Mouse (Mus musculus) lung, postnatal 0 days (tissue): ENCODE measurements around the gene 9430038I01Rik. TPM values are rescaled to one million over a fixed set of nuclear protein-coding genes. Genes with fewer than 3 reads are reported as not detected.

Experiments used
- ATAC-seq: fragments of 200-750 bp; cut with Nextera tagmentation; 2 replicates; pipeline ENCODE4 v1.8.0; 2017; ENCODE audit warnings: moderate library complexity
- DNase-seq: peaks from one replicate; pipeline ENCODE4 v3.0.0-alpha.2; 2016; ENCODE audit warnings: low spot score
- H3K27ac ChIP-seq: fragments of 300-500 bp; sonication (generic); 2 replicates; pipeline ENCODE4 v1.5.1; 2014; ENCODE audit warnings: antibody characterized with exemption, mild to moderate bottlenecking, low read length, mixed read lengths
- H3K27me3 ChIP-seq: fragments of 300-500 bp; sonication (generic); replicated peaks from 2 replicates; pipeline ENCODE4 v1.6.1; 2014; ENCODE audit warnings: low read length, mixed read lengths; ENCODE audit not compliant: insufficient read depth
- H3K36me3 ChIP-seq: fragments of 300-500 bp; sonication (generic); 2 replicates; pipeline ENCODE4 v1.6.1; 2014; ENCODE audit warnings: low read length, mixed read lengths; ENCODE audit not compliant: insufficient read depth
- H3K4me1 ChIP-seq: fragments of 300-500 bp; sonication (generic); 2 replicates; pipeline ENCODE4 v1.6.1; 2014; ENCODE audit warnings: antibody characterized with exemption, low read depth, low read length, mixed read lengths; ENCODE audit not compliant: insufficient read depth
- H3K4me2 ChIP-seq: fragments of 300-500 bp; sonication (generic); replicated peaks from 2 replicates; pipeline ENCODE4 v1.6.1; 2014; ENCODE audit warnings: low read depth, mild to moderate bottlenecking, low read length, moderate library complexity, mixed read lengths
- H3K4me3 ChIP-seq: fragments of 300-500 bp; sonication (generic); 2 replicates; pipeline ENCODE4 v1.5.1; 2014; ENCODE audit warnings: low read depth, low read length
- H3K9ac ChIP-seq: fragments of 300-500 bp; sonication (generic); replicated peaks from 2 replicates; pipeline ENCODE4 v1.6.1; 2014; ENCODE audit warnings: low read depth, mild to moderate bottlenecking
- H3K9me3 ChIP-seq: fragments of 300-500 bp; sonication (generic); 2 replicates; pipeline ENCODE4 v1.6.1; 2016; ENCODE audit warnings: low read length, mixed read lengths
- CTCF ChIP-seq: IDR thresholded peaks from 2 replicates; pipeline ENCODE4 v1.5.1; 2016; ENCODE audit warnings: antibody characterized with exemption, mild to moderate bottlenecking
- EP300 ChIP-seq: IDR thresholded peaks from 2 replicates; pipeline ENCODE4 v1.6.1; 2016; ENCODE audit warnings: antibody characterized with exemption, mild to moderate bottlenecking, control low read depth
- WGBS: fragments of 180-500 bp; shearing (Covaris S2); extraction: QIAGEN DNeasy Blood & Tissue Kit; methylation state at CpG from one replicate; pipeline ENCODE4 v1.1.7; 2014; 5-methylcytosine and 5-hydroxymethylcytosine counted together
- polyA plus RNA-seq: library from polyadenylated mRNA; unstranded; fragments of >200 nt; fragmentation: Nextera tagmentation; extraction: Ambion mirVana; gene quantifications from 2 replicates; pipeline ENCODE4 v1.2.1, GENCODE M21; 2015

9430038I01Rik gene
- polyA plus RNA-seq, 1 experiment from 2014 or later: 20.8 TPM

DNA sequence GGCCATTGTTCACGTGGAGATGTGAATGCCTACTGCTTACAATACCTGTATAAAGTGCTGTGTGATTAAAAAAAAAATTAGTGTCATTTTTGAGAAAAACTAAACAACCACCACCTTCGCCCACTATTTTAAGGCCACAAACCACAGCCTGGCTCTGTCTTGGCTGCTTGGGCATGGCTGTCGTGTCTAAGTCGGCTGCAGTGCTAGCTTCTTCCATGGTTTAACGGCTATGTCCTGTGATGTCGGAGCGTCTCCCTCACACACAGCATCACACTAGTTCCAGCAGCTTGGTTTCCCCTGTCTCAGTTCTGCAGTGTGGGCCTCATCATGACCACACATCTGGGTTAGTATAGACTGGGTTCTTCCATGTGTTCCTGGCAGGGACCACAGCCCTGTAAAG lies 35.6 kb downstream of the 9430038I01Rik start:
- Histone ChIP-seq H3K36me3 (no peaks in the 10 kb centered on the region), H3K4me2 (no peak overlapping the region), H3K9me3 (no peaks in the 10 kb centered on the region), H3K27me3 (no peaks in the 10 kb centered on the region), H3K4me1 (no peaks in the 10 kb centered on the region), H3K9ac (no peak overlapping the region), H3K4me3 (no peak overlapping the region), H3K27ac (no peak overlapping the region)
- WGBS: 93% methylated on average over 7 of the region's 7 CpGs
- DNase-seq (no peak), ATAC-seq (no peak)
- no peak for TF ChIP-seq EP300

DNA sequence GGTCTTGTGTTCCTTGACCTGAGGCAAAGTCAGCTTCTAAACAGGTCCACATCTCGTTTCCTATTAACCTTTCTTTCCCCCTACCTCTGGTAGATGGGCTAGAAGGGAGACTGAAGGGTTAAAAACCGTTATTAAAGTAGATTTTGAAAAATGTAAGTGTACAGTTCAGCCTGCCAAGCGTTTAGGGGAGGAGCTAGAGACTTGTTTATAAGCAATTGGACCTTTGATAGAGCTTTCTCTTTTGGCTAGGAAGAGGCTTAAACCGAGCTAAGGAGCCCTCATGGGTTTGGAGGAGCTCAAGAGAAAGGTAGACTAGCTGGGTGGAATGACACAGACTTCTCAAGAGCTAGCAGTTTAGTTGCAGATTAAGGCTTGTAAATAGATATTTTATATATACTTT lies 38.8 kb downstream of the 9430038I01Rik start:
- no peak for TF ChIP-seq CTCF
- TF ChIP-seq EP300: no peak
- WGBS: 27% methylated on average over 4 of the region's 4 CpGs
- H3K4me3 ChIP-seq: no peak overlapping the region
- H3K36me3 ChIP-seq: no peaks in the 10 kb centered on the region
- no peak for DNase-seq
- H3K4me1 ChIP-seq: no peaks in the 10 kb centered on the region
- no peaks in the 10 kb centered on the region for H3K27me3 ChIP-seq
- no peak overlapping the region for H3K27ac ChIP-seq
- H3K9ac ChIP-seq: no peak overlapping the region
- H3K9me3 ChIP-seq: no peaks in the 10 kb centered on the region
- no peak overlapping the region for H3K4me2 ChIP-seq
- ATAC-seq: no peak

DNA sequence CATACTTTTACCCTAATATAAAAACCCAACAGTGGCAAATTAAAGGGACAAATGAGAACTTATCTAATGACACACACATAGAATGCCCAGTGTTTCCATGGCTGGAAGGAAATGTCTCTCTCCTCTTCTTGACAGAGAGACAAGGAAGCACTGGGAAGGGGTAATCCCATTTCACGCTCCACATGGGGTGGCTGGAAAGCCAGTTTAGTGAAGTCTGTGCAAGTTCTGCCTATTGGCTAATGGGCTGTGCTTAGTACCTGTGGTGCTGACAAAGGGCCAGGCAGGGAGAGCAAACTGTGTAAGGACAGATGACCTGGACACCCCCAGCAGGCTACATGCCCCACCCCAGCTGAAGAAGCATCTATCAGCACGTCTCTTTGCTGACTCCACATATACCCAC lies 40.4 kb downstream of the 9430038I01Rik start:
- no peaks in the 10 kb centered on the region for H3K4me1 ChIP-seq
- no peaks in the 10 kb centered on the region for H3K36me3 ChIP-seq
- DNase-seq (no peak), ATAC-seq (no peak)
- TF ChIP-seq EP300 (no peak), CTCF (no peak)
- 74% methylated on average over 2 of the region's 2 CpGs for WGBS
- no peak overlapping the region for H3K4me3 ChIP-seq
- H3K4me2 ChIP-seq: no peak overlapping the region
- no peak overlapping the region for H3K27ac ChIP-seq
- H3K9me3 ChIP-seq: no peaks in the 10 kb centered on the region
- H3K27me3 ChIP-seq: no peaks in the 10 kb centered on the region
- H3K9ac ChIP-seq: no peak overlapping the region

DNA sequence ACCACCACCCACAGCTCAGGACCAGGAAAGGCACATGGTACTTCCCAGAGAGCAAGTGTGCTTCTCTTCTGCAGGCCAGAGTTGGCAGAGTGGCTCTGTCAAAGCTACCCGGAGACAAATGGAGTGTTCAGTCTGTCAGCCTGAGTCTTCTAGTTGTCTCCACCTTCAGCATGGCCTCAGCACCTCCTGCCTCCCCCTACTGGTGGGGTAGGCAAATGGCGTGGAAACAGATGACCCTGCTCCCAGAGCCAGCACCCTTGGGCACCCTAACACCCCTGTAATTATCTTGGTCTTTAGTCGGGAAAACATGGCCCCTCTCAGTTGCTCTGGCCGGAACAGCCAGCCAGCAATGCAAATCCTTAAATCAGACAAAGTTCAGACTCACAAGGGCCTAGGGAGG lies 43.8 kb downstream of the 9430038I01Rik start:
- 71% methylated on average over 4 of the region's 4 CpGs for WGBS
- no peaks in the 10 kb centered on the region for H3K36me3 ChIP-seq
- no peaks in the 10 kb centered on the region for H3K27me3 ChIP-seq
- no peak overlapping the region for H3K9ac ChIP-seq
- no peak overlapping the region for H3K27ac ChIP-seq
- no peak for ATAC-seq
- no peaks in the 10 kb centered on the region for H3K4me1 ChIP-seq
- TF ChIP-seq CTCF (peak; percentile 38), EP300 (no peak)
- no peak overlapping the region for H3K4me3 ChIP-seq
- no peak for DNase-seq
- H3K9me3 ChIP-seq: no peaks in the 10 kb centered on the region
- no peak overlapping the region for H3K4me2 ChIP-seq

DNA sequence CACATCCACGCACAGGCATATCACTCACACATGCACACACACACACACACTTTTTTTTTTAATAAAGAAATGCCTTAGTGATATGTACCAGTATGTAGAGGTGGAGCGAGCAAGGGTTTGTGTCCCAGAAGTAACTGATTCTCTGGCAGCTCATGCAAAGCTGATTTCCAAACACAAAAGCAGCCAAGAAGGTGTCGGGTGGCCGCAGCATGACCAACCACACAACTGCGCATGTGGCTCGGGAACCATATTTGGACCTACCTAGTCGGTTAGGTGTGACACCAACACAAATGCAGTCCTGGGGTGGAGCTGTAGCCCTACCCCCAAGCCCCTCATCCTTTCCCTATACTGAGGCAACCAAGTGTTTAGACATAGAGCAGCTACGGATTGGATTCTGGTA lies 45.5 kb downstream of the 9430038I01Rik start:
- TF ChIP-seq CTCF (no peak), EP300 (no peak)
- Histone ChIP-seq H3K9me3 (no peaks in the 10 kb centered on the region), H3K4me1 (no peaks in the 10 kb centered on the region), H3K27ac (no peak overlapping the region), H3K4me2 (no peak overlapping the region), H3K4me3 (no peak overlapping the region), H3K9ac (no peak overlapping the region), H3K27me3 (no peaks in the 10 kb centered on the region), H3K36me3 (no peaks in the 10 kb centered on the region)
- DNase-seq: no peak
- 81% methylated on average over 8 of the region's 8 CpGs for WGBS
- ATAC-seq: no peak

DNA sequence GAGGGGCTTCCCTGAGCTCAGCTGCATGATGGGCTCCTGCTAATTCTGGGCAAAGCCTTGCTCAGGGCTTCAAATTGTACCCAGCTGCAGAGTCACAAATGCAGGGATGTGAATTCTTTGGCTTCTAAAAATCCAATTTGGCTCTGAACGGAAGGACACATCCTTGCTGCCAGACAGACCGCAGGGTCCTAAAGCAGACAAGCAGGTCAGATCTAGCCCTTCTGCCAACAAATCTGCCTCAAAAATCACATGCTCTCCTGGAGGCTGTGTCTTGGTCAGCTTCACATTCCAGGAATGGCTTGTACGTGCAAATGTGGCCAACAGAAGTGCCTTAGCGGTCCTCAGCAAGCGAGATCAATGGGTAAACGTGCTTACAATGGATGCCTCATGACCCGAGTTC lies 46.0 kb downstream of the 9430038I01Rik start:
- ATAC-seq (no peak), DNase-seq (no peak)
- Histone ChIP-seq H3K9ac (no peak overlapping the region), H3K27me3 (no peaks in the 10 kb centered on the region), H3K4me3 (no peak overlapping the region), H3K4me2 (no peak overlapping the region), H3K4me1 (no peaks in the 10 kb centered on the region), H3K27ac (no peak overlapping the region), H3K9me3 (no peaks in the 10 kb centered on the region), H3K36me3 (no peaks in the 10 kb centered on the region)
- 48% methylated on average over 7 of the region's 7 CpGs for WGBS
- TF ChIP-seq CTCF (no peak), EP300 (no peak)

DNA sequence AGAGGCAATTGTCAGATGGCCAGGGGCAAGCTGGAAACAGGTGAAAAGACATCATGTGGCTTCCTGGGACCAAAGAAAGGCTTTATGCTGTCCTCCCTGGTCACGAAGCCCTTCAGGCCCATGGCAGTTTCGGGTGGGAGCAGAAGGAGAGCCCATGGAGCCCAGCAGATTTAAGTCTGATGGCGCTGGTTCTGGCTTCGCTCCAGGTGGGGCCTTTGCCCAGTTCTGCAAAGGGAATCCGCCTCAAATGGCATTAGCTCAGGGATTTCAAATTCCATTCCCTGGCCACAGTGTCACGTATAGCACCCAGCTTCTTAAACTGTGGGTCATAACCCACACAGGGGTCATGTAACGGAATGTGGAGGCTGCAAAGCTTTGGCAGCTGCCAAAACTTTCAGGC lies 63.7 kb downstream of the 9430038I01Rik start:
- Histone ChIP-seq H3K27ac (no peak overlapping the region), H3K9me3 (no peaks in the 10 kb centered on the region), H3K4me2 (no peak overlapping the region), H3K27me3 (no peaks in the 10 kb centered on the region), H3K4me3 (no peak overlapping the region), H3K9ac (no peak overlapping the region), H3K36me3 (no peaks in the 10 kb centered on the region), H3K4me1 (no peaks in the 10 kb centered on the region)
- no peak for DNase-seq
- no peak for ATAC-seq
- 63% methylated on average over 7 of the region's 7 CpGs for WGBS
- TF ChIP-seq CTCF (no peak), EP300 (no peak)
